Mouse (Mus musculus) embryo, embryonic 11 days (tissue): ENCODE results near the gene Gpr137b.
"Not testable (repeated sequence)": the region's sequence is repeated elsewhere in the genome, so short reads cannot be mapped to it uniquely, and the experiment has no call there.

ENCODE experiments used
- DNase-seq: peaks from one replicate; pipeline ENCODE4 v3.0.0-alpha.2; 2015

The Gpr137b gene

DNA sequence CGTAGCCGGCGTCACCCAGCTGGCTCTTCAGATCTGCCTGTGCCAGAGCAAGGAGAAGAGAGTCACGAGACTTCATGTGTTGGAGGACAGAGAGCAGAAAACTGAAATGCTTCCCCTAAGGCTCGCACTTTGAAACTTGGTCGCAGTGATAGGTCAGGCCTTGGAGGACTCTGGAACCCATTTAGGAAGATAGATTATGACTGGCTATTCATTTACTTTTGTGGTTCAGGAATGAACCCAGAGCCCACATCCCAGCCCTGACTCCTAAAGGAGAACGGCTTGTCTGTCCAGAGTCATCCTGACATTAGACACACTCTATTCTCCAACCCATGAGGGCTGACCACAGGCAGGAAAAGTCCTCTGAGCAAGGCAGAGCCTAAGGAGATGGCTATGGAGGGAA lies 30.3 kb downstream of the Gpr137b start:
- DNase-seq = not testable (repeated sequence)

DNA sequence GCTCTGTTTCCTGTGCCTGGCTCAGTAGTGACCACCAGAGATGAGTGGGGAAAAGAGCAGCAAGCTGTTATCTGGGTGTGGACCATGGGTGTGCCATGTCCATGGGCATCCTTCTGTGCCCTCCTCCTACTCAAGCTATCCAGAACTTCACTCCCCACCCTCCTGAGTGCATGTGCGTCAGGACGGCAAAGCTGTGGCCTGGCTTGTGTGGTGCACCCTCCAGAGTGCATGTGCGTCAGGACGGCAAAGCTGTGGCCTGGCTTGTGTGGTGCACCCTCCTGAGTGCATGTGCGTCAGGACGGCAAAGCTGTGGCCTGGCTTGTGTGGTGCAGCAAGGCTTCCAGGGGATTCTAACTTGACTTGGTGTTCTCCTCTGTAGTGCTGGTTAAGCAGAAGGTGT lies 31.6 kb downstream of the Gpr137b start:
- not testable (repeated sequence) for DNase-seq

DNA sequence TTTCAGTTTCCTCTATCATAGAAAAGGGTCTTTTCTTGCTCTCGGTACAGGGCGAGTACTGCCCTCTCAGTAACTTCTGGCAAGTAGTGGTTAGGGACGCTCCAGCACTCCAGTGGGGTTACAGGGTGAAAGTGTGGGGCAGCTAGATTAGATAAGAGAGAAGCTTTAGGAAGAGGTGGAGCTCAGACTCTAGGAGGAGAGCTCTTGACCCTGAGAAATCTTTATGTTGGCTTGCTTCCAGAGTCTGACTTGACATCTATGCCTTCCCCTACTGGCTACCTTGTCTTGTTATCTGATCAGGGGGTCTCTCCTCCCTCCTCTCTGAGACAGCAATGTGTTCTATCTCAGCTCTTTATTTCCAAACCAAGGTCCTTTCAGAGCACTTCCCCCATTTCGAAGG lies 33.8 kb downstream of the Gpr137b start:
- DNase-seq = not testable (repeated sequence)

DNA sequence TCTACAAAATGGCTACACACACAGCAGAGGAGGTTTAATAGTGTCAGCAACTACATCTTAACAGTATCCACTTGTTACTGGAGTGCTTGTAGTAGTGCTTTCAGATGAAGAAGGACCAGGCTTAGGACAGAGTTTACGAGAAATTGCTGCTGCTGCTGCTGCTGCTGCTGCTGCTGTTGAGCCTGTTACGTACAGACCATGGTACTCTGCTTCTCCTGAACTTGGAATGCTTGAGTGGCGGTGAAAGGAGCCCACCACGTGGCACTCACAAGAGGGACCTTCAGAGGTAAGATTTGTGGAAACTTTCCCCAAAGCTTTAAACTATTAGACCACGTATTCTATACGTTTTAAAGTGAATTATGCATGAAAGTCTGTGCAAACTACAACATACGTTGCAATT lies 35.2 kb downstream of the Gpr137b start:
- not testable (repeated sequence) for DNase-seq

DNA sequence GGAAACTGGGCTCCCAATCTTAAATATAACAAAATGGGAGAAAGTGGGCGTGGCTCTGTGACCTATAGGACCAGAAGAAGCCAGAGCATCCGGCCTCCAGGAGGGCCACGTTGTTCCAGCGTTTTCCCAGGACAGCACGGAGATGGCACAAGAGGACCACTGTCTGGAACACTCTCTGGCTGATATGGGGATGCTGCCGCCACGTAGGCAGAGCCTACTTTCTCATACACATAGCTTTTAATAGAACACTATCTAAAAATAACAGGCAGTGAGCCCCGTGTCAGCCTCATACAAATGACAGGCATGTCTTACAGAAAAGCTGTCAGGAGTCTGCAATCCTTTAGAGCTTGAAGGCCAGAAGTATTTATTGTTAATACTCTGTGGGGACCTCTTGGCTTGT lies 35.7 kb downstream of the Gpr137b start:
- DNase-seq = not testable (repeated sequence)

DNA sequence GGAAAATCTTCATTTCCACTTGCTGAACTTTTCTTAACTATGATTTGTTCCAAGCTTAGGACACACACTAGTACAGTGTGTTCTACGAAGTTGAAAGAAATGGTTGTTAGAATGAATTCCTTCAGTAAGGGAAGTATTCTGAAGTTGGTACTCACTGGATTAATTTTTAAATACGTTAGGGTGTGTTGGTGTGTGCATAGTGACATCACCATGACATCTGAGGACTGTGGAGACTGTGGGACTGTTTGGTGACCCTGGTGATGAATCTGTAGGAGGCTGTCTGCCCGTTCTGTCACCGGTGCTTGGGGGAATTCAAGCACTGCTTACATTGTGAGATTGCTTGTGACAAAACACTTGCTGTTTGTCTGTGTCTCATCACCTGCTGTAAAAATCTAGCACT lies 41.7 kb downstream of the Gpr137b start:
- DNase-seq = not testable (repeated sequence)

DNA sequence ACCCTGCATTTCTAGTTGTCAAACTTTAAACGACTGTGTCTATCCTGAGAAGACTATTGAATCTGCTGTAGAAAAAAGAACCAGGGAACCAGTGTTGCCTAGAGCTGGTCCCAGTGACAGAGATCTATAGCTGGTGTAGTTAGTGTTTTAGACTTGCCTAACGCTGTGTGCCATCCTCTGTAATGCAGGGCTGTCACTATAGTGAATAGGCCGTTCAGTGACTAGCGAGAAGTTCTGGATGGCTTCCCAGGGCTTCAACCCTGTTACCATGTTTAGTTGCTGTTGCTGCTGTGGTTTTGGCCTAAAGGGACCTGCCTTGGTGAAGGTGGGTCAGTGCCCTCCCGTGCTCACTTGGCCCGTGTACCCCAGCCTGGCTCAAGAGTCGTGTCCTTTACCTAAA lies 43.1 kb downstream of the Gpr137b start:
- DNase-seq = not testable (repeated sequence)

DNA sequence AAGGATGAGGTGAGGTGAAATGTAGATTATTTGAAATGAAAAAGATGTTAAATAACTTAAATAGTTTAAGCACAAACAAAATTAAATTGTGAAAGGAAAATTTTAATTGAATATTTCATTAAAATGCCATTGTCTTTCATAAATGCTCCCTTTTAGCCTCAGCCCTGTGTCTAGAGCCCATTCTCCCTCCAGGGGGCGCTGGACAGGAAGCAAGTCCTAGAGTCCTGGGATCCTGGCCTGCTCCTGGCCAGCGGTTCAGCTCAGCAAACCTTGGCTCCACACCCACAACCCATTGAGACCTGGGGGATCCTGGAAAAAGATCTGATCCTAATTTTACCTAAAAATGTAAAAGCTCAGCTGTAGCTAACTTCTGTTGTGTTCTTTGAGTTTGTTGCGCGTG lies 44.5 kb downstream of the Gpr137b start:
- peak; percentile 48 for DNase-seq

DNA sequence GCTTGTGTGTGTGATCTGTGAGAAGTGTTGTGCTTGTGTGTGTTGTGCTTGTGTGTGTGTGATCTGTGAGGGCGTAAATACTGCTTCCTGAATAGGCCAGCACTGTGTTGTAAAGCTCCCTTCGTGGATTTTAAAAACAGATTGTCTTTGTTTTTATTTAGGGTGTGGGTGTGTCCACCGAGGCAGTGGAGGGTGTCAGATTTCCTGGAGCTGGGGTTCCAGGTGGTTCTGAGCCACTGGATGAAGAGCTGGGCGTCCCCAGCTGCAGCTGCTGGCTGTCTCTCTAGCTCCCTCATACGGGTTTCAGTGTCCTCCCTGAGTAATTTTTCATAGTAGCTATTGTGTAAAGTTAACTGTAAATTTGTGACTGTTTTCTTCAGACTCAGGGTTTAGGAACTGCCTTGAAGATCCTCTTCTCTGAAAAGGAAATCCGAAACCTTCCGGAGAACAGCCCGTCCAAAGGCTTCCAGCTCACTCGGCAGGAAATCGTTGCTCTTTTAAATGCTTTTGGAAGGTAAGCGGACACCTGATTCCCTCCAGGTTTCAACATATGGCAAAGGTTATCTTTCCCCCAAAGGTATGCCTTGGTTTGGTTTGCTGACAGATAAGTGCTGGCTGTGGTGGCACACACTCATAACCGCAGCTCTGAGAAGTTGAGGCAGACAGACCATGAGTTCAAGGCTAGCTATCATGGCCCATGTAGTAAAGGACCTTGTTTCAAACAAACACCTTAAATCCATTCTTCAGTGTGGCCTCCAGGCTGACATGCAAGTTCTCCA lies 46.0 kb downstream of the Gpr137b start:
- peak; percentile 29 for DNase-seq

DNA sequence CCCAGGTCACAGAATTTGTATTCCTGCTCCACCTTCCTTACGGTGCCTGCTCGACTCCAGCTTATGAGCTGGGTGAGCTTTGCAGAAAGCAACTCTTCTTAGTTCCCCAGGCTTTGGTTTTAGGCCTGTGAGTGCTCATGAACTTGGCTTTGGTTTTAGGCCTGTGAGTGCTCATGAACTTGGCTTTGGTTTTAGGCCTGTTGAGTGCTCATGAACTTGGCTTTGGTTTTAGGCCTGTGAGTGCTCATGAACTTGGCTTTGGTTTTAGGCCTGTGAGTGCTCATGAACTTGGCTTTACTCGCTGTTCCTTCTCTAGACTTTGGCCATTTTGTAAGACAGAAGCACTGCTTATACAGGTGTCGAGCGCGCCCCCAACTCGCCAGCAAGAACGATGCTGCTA lies 56.5 kb downstream of the Gpr137b start:
- DNase-seq = not testable (repeated sequence)

DNA sequence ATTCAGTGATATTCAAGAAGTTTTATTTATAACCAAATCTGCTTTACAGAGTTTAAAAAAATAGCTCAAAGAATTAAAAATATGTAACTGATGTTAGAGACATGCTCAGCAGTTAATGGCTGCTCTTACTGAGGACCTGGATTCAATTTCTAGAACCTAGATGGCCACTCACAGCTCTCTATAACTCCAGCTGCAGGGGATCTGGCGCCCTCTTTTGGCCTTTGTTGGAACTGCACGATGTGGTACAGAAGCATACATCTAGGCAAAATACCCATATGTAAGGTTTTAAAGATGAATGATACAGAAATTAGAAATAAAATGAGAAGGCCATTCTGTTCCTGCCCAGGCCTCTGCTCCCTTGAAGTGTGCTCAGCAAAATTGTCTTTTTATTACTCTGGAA lies 64.9 kb downstream of the Gpr137b start:
- peak; percentile 51 for DNase-seq
